Mouse (Mus musculus): ENCODE measurements around the gene Nhlrc4. TPM values are rescaled to one million over a fixed set of nuclear protein-coding genes. Genes with fewer than 3 reads are reported as not detected.

The Nhlrc4 gene
- polyA plus RNA-seq, 1 experiment from 2014 or later: 0.30 TPM

GRCm38 (mm10) chr17:25945517-25946155 lies 875 bp upstream of the Nhlrc4 start:
- no peak for ATAC-seq (ENCODE audit: insufficient read depth, low FRiP score, low read depth)
- H3K4me2 ChIP-seq: no peak overlapping the region

GRCm38 (mm10) chr17:25943769-25944168 lies 992 bp downstream of the Nhlrc4 start:
- no peak overlapping the region for H3K4me2 ChIP-seq
- WGBS: 69% methylated on average over 9 of the region's 9 CpGs

More at GRCm38 (mm10) chr17:25945517-25946155, 875 bp upstream of the Nhlrc4 start:
- Histone ChIP-seq H3K4me3 (replicated peaks) (no peak overlapping the region), H3K36me3 (no peaks in the 10 kb centered on the region), H3K27ac (no peak overlapping the region), H3K9me3 (no peaks in the 10 kb centered on the region), H3K9ac (no peak overlapping the region), H3K27me3 (replicated peaks) (peaks cover 7% of the 10 kb centered on the region; the same call in 1 of the 2 replicates), H3K4me1 (peaks cover 11% of the 10 kb centered on the region)
- 72% methylated on average over 9 of the region's 9 CpGs for whole genome bisulfite sequencing

GRCm38 (mm10) chr17:25943221-25943620 lies 1.5 kb downstream of the Nhlrc4 start:
- peaks cover 14% of the 10 kb centered on the region for H3K4me1 ChIP-seq
- 74% methylated on average over 3 of the region's 3 CpGs for WGBS
- no peak overlapping the region for H3K4me2 ChIP-seq
- H3K27me3 ChIP-seq (replicated peaks): no peaks in the 10 kb centered on the region
- no peak for ATAC-seq (ENCODE audit: insufficient read depth, low FRiP score, low read depth)
- H3K4me3 ChIP-seq (replicated peaks): no peak overlapping the region
- no peaks in the 10 kb centered on the region for H3K36me3 ChIP-seq
- H3K27ac ChIP-seq: no peak overlapping the region
- no peak overlapping the region for H3K9ac ChIP-seq
- H3K9me3 ChIP-seq: no peaks in the 10 kb centered on the region

More at GRCm38 (mm10) chr17:25943769-25944168, 992 bp downstream of the Nhlrc4 start:
- ATAC-seq (ENCODE audit: insufficient read depth, low FRiP score, low read depth): no peak
- H3K4me3 ChIP-seq (replicated peaks): no peak overlapping the region
- H3K9me3 ChIP-seq: no peaks in the 10 kb centered on the region
- H3K27ac ChIP-seq: no peak overlapping the region
- H3K4me1 ChIP-seq: peaks cover 14% of the 10 kb centered on the region
- no peaks in the 10 kb centered on the region for H3K36me3 ChIP-seq
- no peak overlapping the region for H3K9ac ChIP-seq
- H3K27me3 ChIP-seq (replicated peaks): no peaks in the 10 kb centered on the region

- Histone ChIP-seq H3K4me1 (peaks cover 14% of the 10 kb centered on the region), H3K9me3 (no peaks in the 10 kb centered on the region), H3K4me2 (peak overlapping the region; percentile 65; the same call in 1 of the 2 replicates), H3K27me3 (replicated peaks) (no peaks in the 10 kb centered on the region), H3K9ac (no peak overlapping the region), H3K36me3 (no peaks in the 10 kb centered on the region), H3K27ac (no peak overlapping the region), H3K4me3 (replicated peaks) (peak overlapping the region; percentile 69)
- 82% methylated on average over 2 of the region's 2 CpGs for WGBS
- peak; percentile 83 for ATAC-seq (ENCODE audit: insufficient read depth, low FRiP score, low read depth)
Observed at GRCm38 (mm10) chr17:25942597-25943151, 2.1 kb downstream of the Nhlrc4 start.

- 2% methylated on average over 52 of the region's 54 CpGs for WGBS
- H3K36me3 ChIP-seq: peaks cover 10% of the 10 kb centered on the region
- H3K4me3 ChIP-seq (replicated peaks): peak overlapping the region; percentile 69
- peaks cover 14% of the 10 kb centered on the region for H3K4me1 ChIP-seq
- peak overlapping the region; percentile 65 for H3K4me2 ChIP-seq
- no peaks in the 10 kb centered on the region for H3K27me3 ChIP-seq (replicated peaks)
- peak overlapping the region; percentile 69 for H3K9ac ChIP-seq
- no peaks in the 10 kb centered on the region for H3K9me3 ChIP-seq
- H3K27ac ChIP-seq: peak overlapping the region; percentile 78
- ATAC-seq (ENCODE audit: insufficient read depth, low FRiP score, low read depth): peak; percentile 29; the same call in 1 of the 2 replicates
Observed at GRCm38 (mm10) chr17:25941511-25942241, 3.1 kb downstream of the Nhlrc4 start.

GRCm38 (mm10) chr17:25934526-25934925 lies 10.2 kb downstream of the Nhlrc4 start:
- Histone ChIP-seq H3K36me3 (peaks cover 61% of the 10 kb centered on the region), H3K27ac (no peak overlapping the region), H3K4me2 (no peak overlapping the region), H3K4me1 (no peaks in the 10 kb centered on the region), H3K9me3 (no peaks in the 10 kb centered on the region), H3K4me3 (replicated peaks) (no peak overlapping the region), H3K27me3 (replicated peaks) (no peaks in the 10 kb centered on the region), H3K9ac (no peak overlapping the region)
- 88% methylated on average over 1 of the region's 1 CpGs for WGBS
- no peak for ATAC-seq (ENCODE audit: insufficient read depth, low FRiP score, low read depth)

- no peak overlapping the region for H3K27ac ChIP-seq
- no peak overlapping the region for H3K9ac ChIP-seq
- H3K4me1 ChIP-seq: peaks cover 5% of the 10 kb centered on the region; the same call in 1 of the 2 replicates
- no peak for ATAC-seq (ENCODE audit: insufficient read depth, low FRiP score, low read depth)
- 61% methylated on average over 2 of the region's 2 CpGs for WGBS
- H3K4me2 ChIP-seq: no peak overlapping the region
- no peak overlapping the region for H3K4me3 ChIP-seq (replicated peaks)
- H3K36me3 ChIP-seq: peaks cover 29% of the 10 kb centered on the region
- no peaks in the 10 kb centered on the region for H3K9me3 ChIP-seq
- no peaks in the 10 kb centered on the region for H3K27me3 ChIP-seq (replicated peaks)
Observed at GRCm38 (mm10) chr17:25925348-25925747, 19.4 kb downstream of the Nhlrc4 start.

GRCm38 (mm10) chr17:25922120-25922519 lies 22.6 kb downstream of the Nhlrc4 start:
- WGBS: 79% methylated on average over 5 of the region's 5 CpGs
- Histone ChIP-seq H3K4me3 (replicated peaks) (no peak overlapping the region), H3K36me3 (peaks cover 7% of the 10 kb centered on the region), H3K27ac (no peak overlapping the region), H3K4me1 (peaks cover 19% of the 10 kb centered on the region), H3K9me3 (no peaks in the 10 kb centered on the region), H3K9ac (no peak overlapping the region), H3K27me3 (replicated peaks) (no peaks in the 10 kb centered on the region), H3K4me2 (no peak overlapping the region)
- ATAC-seq (ENCODE audit: insufficient read depth, low FRiP score, low read depth): no peak

GRCm38 (mm10) chr17:25919786-25920642 lies 24.7 kb downstream of the Nhlrc4 start:
- under 1% methylated on average over 35 of the region's 40 CpGs for WGBS
- peaks cover 19% of the 10 kb centered on the region for H3K4me1 ChIP-seq

GRCm38 (mm10) chr17:25919144-25919785 lies 25.5 kb downstream of the Nhlrc4 start, which contains the start of gene Rab40c:
Gene Rab40c, minus strand, starts transcription at chr17:25919727.
- Histone ChIP-seq H3K4me1 (peaks cover 19% of the 10 kb centered on the region), H3K9me3 (no peaks in the 10 kb centered on the region), H3K4me2 (peak within 1 kb of the TSS; percentile 83), H3K9ac (peak within 1 kb of the TSS; percentile 88), H3K27ac (peak within 1 kb of the TSS; percentile 98), H3K27me3 (replicated peaks) (no peaks in the 10 kb centered on the region), H3K4me3 (replicated peaks) (peak within 1 kb of the TSS; percentile 92), H3K36me3 (no peaks in the 10 kb centered on the region)
- under 1% methylated on average over 55 of the region's 78 CpGs for WGBS
- ATAC-seq (ENCODE audit: insufficient read depth, low FRiP score, low read depth): no peak

More at GRCm38 (mm10) chr17:25919786-25920642, 24.7 kb downstream of the Nhlrc4 start:
- Histone ChIP-seq H3K4me3 (replicated peaks) (peak overlapping the region; percentile 92), H3K9ac (peak overlapping the region; percentile 74; the same call in 1 of the 2 replicates), H3K27me3 (replicated peaks) (no peaks in the 10 kb centered on the region), H3K27ac (peak overlapping the region; percentile 98), H3K4me2 (peak overlapping the region; percentile 83), H3K36me3 (no peaks in the 10 kb centered on the region), H3K9me3 (no peaks in the 10 kb centered on the region)
- ATAC-seq (ENCODE audit: insufficient read depth, low FRiP score, low read depth): peak; percentile 96

All from stomach, embryonic 15.5 days (tissue).